Mouse (Mus musculus): ENCODE results near the gene Chrna5. TPM values are rescaled to one million over a fixed set of nuclear protein-coding genes. Genes with fewer than 3 reads are reported as not detected.
A peak's percentile ranks its signal among the peaks of the same experiment; 100 is the strongest.

The Chrna5 gene
- total and polyA plus RNA-seq, 3 experiments, result not detected

DNA sequence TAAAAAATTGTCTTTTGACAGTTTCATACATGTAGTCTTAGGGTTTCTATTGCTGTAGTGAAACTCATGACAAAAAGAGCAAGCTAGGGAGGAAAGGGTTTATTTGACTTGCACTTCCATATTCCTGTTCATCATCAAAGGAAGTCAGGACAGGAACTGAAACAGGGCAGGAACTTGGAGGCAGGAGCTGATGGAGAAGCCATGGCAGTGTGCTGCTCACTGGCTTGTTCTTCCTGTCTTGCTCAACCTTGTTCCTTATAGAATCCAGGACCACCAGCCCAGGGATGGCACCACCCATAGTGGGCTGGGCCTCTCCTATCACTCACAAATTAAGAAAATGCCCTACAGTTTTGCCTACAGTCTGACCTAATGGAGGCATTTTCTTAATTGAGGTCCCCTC, 17.0 kb upstream of the Chrna5 start:
- no peaks in the 10 kb centered on the region for H3K9me3 ChIP-seq (replicated peaks; ENCODE audit: insufficient read depth, low read length)
- no peak for TF ChIP-seq MXI1 (IDR thresholded peaks at IDR 0.05; ENCODE audit: low read depth, low read length)
- TF ChIP-seq SMC3 (IDR thresholded peaks at IDR 0.05; ENCODE audit: low read depth, low read length), result no peak
- TF ChIP-seq MYB (IDR thresholded peaks at IDR 0.05; ENCODE audit: low read depth, low read length), result no peak
- TF ChIP-seq JUND (IDR thresholded peaks at IDR 0.05; ENCODE audit: low read depth, low read length), result no peak
- TF ChIP-seq KAT2A (conservative IDR thresholded peaks at IDR 0.05; ENCODE audit: low read depth, low read length), result no peak
- no peak for TF ChIP-seq GATA1 (IDR thresholded peaks at IDR 0.05; ENCODE audit: low read depth, low read length)
- no peak for TF ChIP-seq NRF1 (IDR thresholded peaks at IDR 0.05; ENCODE audit: insufficient read depth, low read depth, low read length, poor library complexity, severe bottlenecking)
- TF ChIP-seq E2F4 (IDR thresholded peaks at IDR 0.05; ENCODE audit: borderline replicate concordance, low read depth, low read length), result no peak
- no peak for DNase-seq (ENCODE audit: low read depth, low spot score)
- H3K27ac ChIP-seq (ENCODE audit: control insufficient read depth, low read depth, low read length), result no peak overlapping the region
- H3K79me2 ChIP-seq (ENCODE audit: control insufficient read depth, insufficient read depth, low read length, poor library complexity), result no peaks in the 10 kb centered on the region
- H3K27me3 ChIP-seq (ENCODE audit: control insufficient read depth in 1 of 2, insufficient read depth in 2 of 2, low read length in 2 of 2), result no peaks in the 10 kb centered on the region
- H3K9ac ChIP-seq (ENCODE audit: control insufficient read depth, low read depth, low read length, poor library complexity, severe bottlenecking), result no peak overlapping the region
- H3K4me3 ChIP-seq (ENCODE audit: control insufficient read depth in 1 of 2, insufficient read depth in 1 of 2, low read depth in 2 of 2, low read length in 2 of 2), result no peak overlapping the region
- H3K4me1 ChIP-seq (ENCODE audit: control insufficient read depth in 1 of 2, insufficient read depth in 2 of 2, low read length in 2 of 2), result no peaks in the 10 kb centered on the region; a peak in 1 of 4 replicates
- H3K36me3 ChIP-seq (ENCODE audit: control insufficient read depth in 1 of 2, insufficient read depth in 2 of 2, low read length in 2 of 2), result peaks cover 0 to 3% of the 10 kb centered on the region in 2 experiments; a peak in 1 of 4 replicates

DNA sequence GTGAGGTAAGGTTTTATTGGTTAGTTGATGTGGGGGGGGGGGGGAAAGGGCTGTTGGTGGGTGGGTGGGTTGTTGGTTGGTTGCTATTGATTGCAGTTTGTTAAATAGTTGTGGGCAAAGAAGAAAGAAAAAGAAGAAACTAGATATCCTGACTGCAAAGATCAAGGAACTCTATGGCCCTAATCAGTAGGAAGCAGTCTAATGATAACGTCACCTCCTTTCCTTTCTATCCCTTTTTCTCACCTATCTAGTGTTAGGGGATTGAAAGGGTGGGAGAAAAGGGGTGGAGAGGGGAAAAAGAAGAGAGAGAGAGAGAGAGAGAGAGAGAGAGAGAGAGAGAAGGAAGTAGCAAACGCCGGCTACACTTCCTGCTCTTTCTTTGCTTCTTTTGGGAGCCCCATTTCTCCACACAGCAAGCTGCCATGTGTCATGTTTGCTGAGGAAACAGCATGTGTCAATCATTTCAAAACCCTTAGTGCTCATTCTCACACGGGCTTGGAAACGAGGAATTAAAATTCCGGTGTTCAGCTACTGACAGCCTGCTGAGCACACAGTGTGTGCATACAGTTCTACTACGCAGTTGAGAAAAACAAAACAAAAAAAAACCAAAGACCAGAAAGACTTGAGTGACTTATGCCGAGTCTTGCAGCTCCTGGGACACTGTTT, 10.6 kb upstream of the Chrna5 start:
- Histone ChIP-seq H3K4me1 (ENCODE audit: control insufficient read depth in 1 of 2, insufficient read depth in 2 of 2, low read length in 2 of 2) (peaks cover 0 to 3% of the 10 kb centered on the region in 2 experiments; a peak in 2 of 4 replicates), H3K27ac (ENCODE audit: control insufficient read depth, low read depth, low read length) (peak overlapping the region; percentile 58), H3K9ac (ENCODE audit: control insufficient read depth, low read depth, low read length, poor library complexity, severe bottlenecking) (no peak overlapping the region), H3K79me2 (ENCODE audit: control insufficient read depth, insufficient read depth, low read length, poor library complexity) (no peaks in the 10 kb centered on the region), H3K4me3 (ENCODE audit: control insufficient read depth in 1 of 2, insufficient read depth in 1 of 2, low read depth in 2 of 2, low read length in 2 of 2) (no peak overlapping the region), H3K9me3 (replicated peaks; ENCODE audit: insufficient read depth, low read length) (no peaks in the 10 kb centered on the region), H3K27me3 (ENCODE audit: control insufficient read depth in 1 of 2, insufficient read depth in 2 of 2, low read length in 2 of 2) (no peaks in the 10 kb centered on the region), H3K36me3 (ENCODE audit: control insufficient read depth in 1 of 2, insufficient read depth in 2 of 2, low read length in 2 of 2) (peaks cover 0 to 12% of the 10 kb centered on the region in 2 experiments; a peak in 2 of 4 replicates)
- peak; percentile 50 for DNase-seq (ENCODE audit: low read depth, low spot score)
- TF ChIP-seq EP300 (IDR thresholded peaks at IDR 0.05; ENCODE audit: low read depth in 1 of 2, low read length in 2 of 2) (peak; percentile 82 to 84), MAFK (IDR thresholded peaks at IDR 0.05; ENCODE audit: borderline replicate concordance, low read depth, low read length) (no peak), TCF12 (IDR thresholded peaks at IDR 0.05; ENCODE audit: low read depth, low read length) (peak; percentile 81), MAX (IDR thresholded peaks at IDR 0.05; ENCODE audit: low read length) (0 out of 2 replicates have a peak, but pooled peaks have one; percentile 27), CHD2 (IDR thresholded peaks at IDR 0.05; ENCODE audit: low read length) (no peak), ZKSCAN1 (IDR thresholded peaks at IDR 0.05; ENCODE audit: low read depth, low read length) (no peak), E2F4 (IDR thresholded peaks at IDR 0.05; ENCODE audit: borderline replicate concordance, low read depth, low read length) (no peak), MEF2A (IDR thresholded peaks at IDR 0.05; ENCODE audit: extremely low read depth, insufficient replicate concordance, low read depth, low read length, poor library complexity, severe bottlenecking) (no peak), SIN3A (IDR thresholded peaks at IDR 0.05; ENCODE audit: low read length) (no peak), CHD1 (IDR thresholded peaks at IDR 0.05; ENCODE audit: low read depth, low read length) (no peak), GATA1 (IDR thresholded peaks at IDR 0.05; ENCODE audit: low read depth, low read length) (peak; percentile 87), MAZ (IDR thresholded peaks at IDR 0.05; ENCODE audit: low read depth, low read length) (no peak), ZNF384 (IDR thresholded peaks at IDR 0.05; ENCODE audit: low read depth, low read length) (no peak), ZMIZ1 (IDR thresholded peaks at IDR 0.05; ENCODE audit: low read depth, low read length) (no peak), TAL1 (IDR thresholded peaks at IDR 0.05; ENCODE audit: low read length) (peak; percentile 23; the same call in 1 of the 2 replicates), ETS1 (IDR thresholded peaks at IDR 0.05; ENCODE audit: low read depth, low read length) (peak; percentile 49; the same call in 1 of the 2 replicates), MYB (IDR thresholded peaks at IDR 0.05; ENCODE audit: low read depth, low read length) (no peak), ZC3H11A (IDR thresholded peaks at IDR 0.05; ENCODE audit: low read depth, low read length) (no peak), MYC (IDR thresholded peaks at IDR 0.05; ENCODE audit: low read depth, low read length) (peak; percentile 59; the same call in 1 of the 2 replicates), SMC3 (IDR thresholded peaks at IDR 0.05; ENCODE audit: low read depth, low read length) (no peak), ELF1 (IDR thresholded peaks at IDR 0.05; ENCODE audit: low read depth, low read length) (peak; percentile 23; the same call in 1 of the 2 replicates)
